ENCODE assay signal across 28 mouse cellular contexts in the genomic region with DNA sequence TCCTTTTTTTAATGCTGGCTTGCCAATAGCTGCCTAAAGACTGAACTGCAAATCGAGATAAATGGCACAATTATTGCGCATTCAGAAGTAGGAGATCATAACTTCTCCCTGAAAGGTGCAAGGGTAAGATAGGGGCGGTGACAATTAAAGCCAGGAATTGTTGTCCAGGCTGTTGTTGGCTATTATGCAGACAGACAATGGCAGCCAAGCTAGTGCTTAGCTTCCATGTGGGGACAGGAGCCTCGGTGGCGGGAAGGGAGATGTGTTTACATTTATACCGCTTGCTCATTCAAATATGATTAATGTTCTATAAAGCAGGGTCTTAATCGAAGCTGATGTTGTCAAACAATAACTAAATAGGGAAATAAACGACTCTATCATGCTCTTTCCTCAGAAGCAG. TPM values are rescaled to one million over a fixed set of nuclear protein-coding genes. Genes with fewer than 3 reads are reported as not detected.
DNase-seq lines count a peak whose midpoint lies in the region; ATAC-seq lines count a peak whose summit lies in the region.
"Had no signal": no experiment of that assay in that cellular context is flagged by ENCODE, and none has a peak within 500 bp of the region (broad histone marks: within the 10 kb centered on the region; RNA-seq: fewer than 3 reads in every experiment).

No protein-coding gene starts in this region.

- H3K27me3 ChIP-seq in hindbrain, embryonic 14.5 days (ENCODE audit: control insufficient read depth, insufficient read depth, low read length), result peaks cover 16% of the 10 kb centered on the region
- peaks cover 32% of the 10 kb centered on the region for H3K27me3 ChIP-seq in hindbrain, embryonic 10.5 days (ENCODE audit: insufficient read depth, poor library complexity, severe bottlenecking)
- H3K27me3 ChIP-seq in neural tube, embryonic 13.5 days, result peaks cover 23% of the 10 kb centered on the region
- peaks cover 23% of the 10 kb centered on the region for H3K27me3 ChIP-seq in neural tube, embryonic 15.5 days (replicated peaks)

- peak; percentile 47 for DNase-seq in hindbrain, embryonic 14.5 days (ENCODE audit: low spot score)
- no peak for DNase-seq in hindbrain, embryonic 10.5 days (ENCODE audit: low spot score)
- DNase-seq in neural tube, embryonic 10.5 days (ENCODE audit: extremely low spot score, low spot score), result no peak
- no peak for DNase-seq in left cerebral cortex, postnatal 36 days (ENCODE audit: low spot score in 2 of 2)
- no peak for DNase-seq in thymus, postnatal 25 days
- DNase-seq: adrenal gland, adult 8-10 months; adrenal gland, postnatal 25 days; cerebellum, adult 18-20 months; cerebellum, adult 9-10 months; cerebellum, postnatal 14 days; gastrocnemius, adult 2 months; gastrocnemius, postnatal 14 days; heart, adult 11 months had no signal

- 38% methylated on average over 8 of the region's 8 CpGs for WGBS in hindbrain, embryonic 14.5 days
- 70% methylated on average over 8 of the region's 8 CpGs for WGBS in hindbrain, embryonic 10.5 days
- 40% methylated on average over 8 of the region's 8 CpGs for WGBS in neural tube, embryonic 13.5 days
- WGBS in neural tube, embryonic 15.5 days, result 36% methylated on average over 8 of the region's 8 CpGs

- H3K9ac ChIP-seq in hindbrain, embryonic 14.5 days, result no peak overlapping the region
- no peak overlapping the region for H3K9ac ChIP-seq in neural tube, embryonic 13.5 days
- H3K9ac ChIP-seq in neural tube, embryonic 15.5 days (replicated peaks), result no peak overlapping the region
- H3K9ac ChIP-seq: forebrain, embryonic 13.5 days had no signal

- no peaks in the 10 kb centered on the region for H3K9me3 ChIP-seq in hindbrain, embryonic 14.5 days (ENCODE audit: control insufficient read depth, low read length)
- no peaks in the 10 kb centered on the region for H3K9me3 ChIP-seq in hindbrain, embryonic 10.5 days
- no peaks in the 10 kb centered on the region for H3K9me3 ChIP-seq in neural tube, embryonic 13.5 days
- H3K9me3 ChIP-seq in neural tube, embryonic 15.5 days (replicated peaks), result no peaks in the 10 kb centered on the region
- H3K9me3 ChIP-seq: forebrain, embryonic 10.5 days; forebrain, embryonic 13.5 days had no signal

- H3K4me3 ChIP-seq in hindbrain, embryonic 14.5 days (replicated peaks; ENCODE audit: low read length), result no peak overlapping the region
- no peak overlapping the region for H3K4me3 ChIP-seq in hindbrain, embryonic 10.5 days
- no peak overlapping the region for H3K4me3 ChIP-seq in neural tube, embryonic 13.5 days
- H3K4me3 ChIP-seq in neural tube, embryonic 15.5 days (replicated peaks), result no peak overlapping the region
- H3K4me3 ChIP-seq: forebrain, embryonic 10.5 days; forebrain, embryonic 13.5 days; gastrocnemius, adult 2 months had no signal

- intact Hi-C loops in left cerebral cortex, postnatal 36 days (cut with DNase I), result loop anchor here (5.0 kb wide), 1 partner anchor 356 kb away; no protein-coding TSS in a partner anchor

- H3K36me3 ChIP-seq in hindbrain, embryonic 14.5 days (replicated peaks; ENCODE audit: control insufficient read depth, insufficient read depth), result no peaks in the 10 kb centered on the region
- no peaks in the 10 kb centered on the region for H3K36me3 ChIP-seq in hindbrain, embryonic 10.5 days
- H3K36me3 ChIP-seq in neural tube, embryonic 13.5 days, result no peaks in the 10 kb centered on the region; the same call in 1 of the 2 replicates
- no peaks in the 10 kb centered on the region for H3K36me3 ChIP-seq in neural tube, embryonic 15.5 days
- H3K36me3 ChIP-seq: forebrain, embryonic 10.5 days had no signal

- H3K4me1 ChIP-seq in hindbrain, embryonic 14.5 days (replicated peaks; ENCODE audit: control insufficient read depth, insufficient read depth, low read length), result peaks cover 27% of the 10 kb centered on the region; the same call in 1 of the 2 replicates
- peaks cover 15% of the 10 kb centered on the region for H3K4me1 ChIP-seq in hindbrain, embryonic 10.5 days (replicated peaks)
- H3K4me1 ChIP-seq in neural tube, embryonic 13.5 days (replicated peaks), result peaks cover 60% of the 10 kb centered on the region
- H3K4me1 ChIP-seq in neural tube, embryonic 15.5 days, result peaks cover 33% of the 10 kb centered on the region
- H3K4me1 ChIP-seq: forebrain, embryonic 13.5 days had no signal

- H3K4me2 ChIP-seq in hindbrain, embryonic 14.5 days (replicated peaks), result 0 out of 2 replicates have a peak overlapping the region, but pooled peaks have one; percentile 32
- H3K4me2 ChIP-seq in neural tube, embryonic 13.5 days, result peak overlapping the region; percentile 33; the same call in 1 of the 2 replicates
- H3K4me2 ChIP-seq in neural tube, embryonic 15.5 days, result peak overlapping the region; percentile 43
- H3K4me2 ChIP-seq: forebrain, embryonic 13.5 days; heart, embryonic 11.5 days had no signal

- ATAC-seq in hindbrain, embryonic 14.5 days (ENCODE audit: low FRiP score), result no peak
- no peak for ATAC-seq in neural tube, embryonic 13.5 days (ENCODE audit: low read depth)
- no peak for ATAC-seq in neural tube, embryonic 15.5 days (ENCODE audit: low FRiP score)
- ATAC-seq: activated CD4-positive, CD25-positive, alpha-beta regulatory T cell, adult 4 months; CD4-positive, CD25-positive, alpha-beta regulatory T cell, adult 4 months; forebrain, embryonic 13.5 days; forebrain, embryonic 16.5 days had no signal

- no peak overlapping the region for H3K27ac ChIP-seq in hindbrain, embryonic 14.5 days
- H3K27ac ChIP-seq in hindbrain, embryonic 10.5 days, result no peak overlapping the region
- H3K27ac ChIP-seq in neural tube, embryonic 13.5 days (replicated peaks), result peak overlapping the region; percentile 46
- H3K27ac ChIP-seq in neural tube, embryonic 15.5 days (replicated peaks), result no peak overlapping the region
- H3K27ac ChIP-seq: forebrain, embryonic 10.5 days; forebrain, embryonic 13.5 days; gastrocnemius, adult 2 months had no signal

RNA-seq across cellular contexts. Expression of gene Prrxl1, which starts 7.1 kb away (rescaled TPM):
- polyA plus RNA-seq in hindbrain, embryonic 14.5 days (2014; fragmentation: Nextera tagmentation; extraction: Ambion mirVana), result 56.5 and 63.2 TPM in 2 replicates
- 10.3 and 23.6 TPM in 2 replicates for polyA plus RNA-seq in hindbrain, embryonic 10.5 days (2016; fragmentation: Nextera tagmentation; extraction: Ambion mirVana)
- polyA plus RNA-seq in neural tube, embryonic 13.5 days (2015; fragmentation: Nextera tagmentation; extraction: Ambion mirVana), result 83.4 and 87.1 TPM in 2 replicates
- polyA plus RNA-seq in neural tube, embryonic 15.5 days (2015; fragmentation: Nextera tagmentation; extraction: Ambion mirVana), result 112 and 125 TPM in 2 replicates
- total RNA-seq in left cerebral cortex, postnatal 36 days (2021), result not detected
- total RNA-seq: gastrocnemius, adult 2 months; gastrocnemius, postnatal 14 days; gastrocnemius, postnatal 4 days; heart, adult 8-10 months; heart, postnatal 25 days; hematopoietic stem cell, adult 5-6 weeks; MEL had no signal
- polyA plus RNA-seq: activated CD4-positive, CD25-positive, alpha-beta regulatory T cell, adult 4 months; C2C12; CD4-positive, CD25-positive, alpha-beta regulatory T cell, adult 4 months; forebrain, embryonic 10.5 days; forebrain, embryonic 16.5 days; heart, embryonic 11.5 days; heart, postnatal 0 days had no signal
